Mouse (Mus musculus) heart, adult 9 months (tissue): ENCODE results near the gene Pop4.

Source experiments
- DNase-seq, 2 experiments: peaks; one replicate each; pipeline ENCODE4 v3.0.0; 2022; ENCODE audit warnings: low spot score in 2 of 2

The Pop4 gene

GRCm38 (mm10) chr7:38219526-38219925 lies 51.7 kb downstream of the Pop4 start:
- DNase-seq, result no peak

- DNase-seq, result no peak
These were observed 52.4 kb downstream of the Pop4 start for GRCm38 (mm10) chr7:38218631-38219367.

- DNase-seq, result peak; percentile 95 to 96
These were observed 53.6 kb downstream of the Pop4 start for GRCm38 (mm10) chr7:38217417-38218171.

GRCm38 (mm10) chr7:38215697-38216096 lies 55.5 kb downstream of the Pop4 start:
- DNase-seq, result no peak

GRCm38 (mm10) chr7:38215281-38215680 lies 55.9 kb downstream of the Pop4 start:
- no peak for DNase-seq

GRCm38 (mm10) chr7:38214473-38215214 lies 56.6 kb downstream of the Pop4 start:
- DNase-seq, result no peak

GRCm38 (mm10) chr7:38212651-38213062 lies 58.6 kb downstream of the Pop4 start:
- no peak for DNase-seq
